Mouse (Mus musculus) ES-Bruce4 (cell line): ENCODE measurements around the gene Dnah14.

ENCODE experiments used
- CTCF ChIP-seq: IDR thresholded peaks from one replicate; pipeline ENCODE4 v1.8.1; 2011; ENCODE audit warnings: low read depth, low read length
- POLR2A ChIP-seq: IDR thresholded peaks from one replicate; pipeline ENCODE4 v1.8.1; 2011; ENCODE audit warnings: low read length; ENCODE audit not compliant: insufficient read depth

GRCm38 (mm10) chr1:181863431-181863830 lies 287.1 kb downstream of the Dnah14 start:
- TF ChIP-seq CTCF (no peak), POLR2A (no peak)
